Mouse (Mus musculus): ENCODE results near the gene Cracr2b.

GRCm38 (mm10) chr7:141460001-141460390, 898 bp upstream of the Cracr2b start:
- TF ChIP-seq POLR2A (IDR thresholded peaks at IDR 0.05; ENCODE audit: insufficient read depth, low read depth, low read length) (no peak), EP300 (IDR thresholded peaks at IDR 0.05; ENCODE audit: insufficient read depth, low read depth, low read length) (no peak), CTCF (IDR thresholded peaks at IDR 0.05) (no peak)
